Mouse (Mus musculus) G1E (cell line): ENCODE results near the gene Foxn3. TPM values are rescaled to one million over a fixed set of nuclear protein-coding genes. Genes with fewer than 3 reads are reported as not detected.

Experiments
- ATAC-seq: 2 replicates; pipeline ENCODE4 v1.8.0; 2016; ENCODE audit warnings: mild to moderate bottlenecking; ENCODE audit not compliant: insufficient number of reproducible peaks, poor library complexity, low FRiP score, severe bottlenecking; ENCODE audit errors: extremely low read depth
- DNase-seq: peaks from one replicate; pipeline ENCODE4 v3.0.0; 2012; ENCODE audit warnings: low spot score
- H3K27me3 ChIP-seq: 2 replicates; pipeline ENCODE4 v1.6.1; 2012; ENCODE audit warnings: mild to moderate bottlenecking, low read length, inconsistent platforms; ENCODE audit not compliant: insufficient read depth
- H3K36me3 ChIP-seq: replicated peaks from 2 replicates; pipeline ENCODE3; 2012; ENCODE audit warnings: mild to moderate bottlenecking, inconsistent platforms
- H3K4me1 ChIP-seq: 2 replicates; pipeline ENCODE4 v1.6.1; 2012; ENCODE audit warnings: low read depth, low read length, inconsistent platforms, mixed read lengths; ENCODE audit not compliant: insufficient read depth
- H3K4me3 ChIP-seq: 2 replicates; pipeline ENCODE4 v1.5.1; 2012; ENCODE audit warnings: low read depth, mild to moderate bottlenecking, inconsistent platforms, low read length, moderate library complexity, mixed read lengths
- H3K9me3 ChIP-seq: replicated peaks from 2 replicates; pipeline ENCODE4 v1.6.1; 2012; ENCODE audit warnings: inconsistent platforms
- CTCF ChIP-seq: IDR thresholded peaks from 2 replicates; pipeline ENCODE4 v1.5.1; 2012; ENCODE audit warnings: low read depth, low read length, inconsistent platforms, mixed read lengths
- GATA1 ChIP-seq: IDR thresholded peaks from 2 replicates; pipeline ENCODE4 v1.6.1; 2012; ENCODE audit warnings: borderline replicate concordance, low read length, inconsistent platforms, mixed read lengths
- GATA2 ChIP-seq: IDR thresholded peaks from 2 replicates; pipeline ENCODE4 v1.6.1; 2012; ENCODE audit warnings: low read depth, low read length, inconsistent platforms, borderline replicate concordance
- POLR2AphosphoS5 ChIP-seq: IDR thresholded peaks from 2 replicates; pipeline ENCODE4 v1.6.1; 2012; ENCODE audit warnings: low read depth, low read length, inconsistent platforms; ENCODE audit not compliant: insufficient replicate concordance
- TAL1 ChIP-seq: conservative IDR thresholded peaks from 2 replicates; pipeline ENCODE4 v1.6.1; 2012; ENCODE audit warnings: low read depth, low read length, inconsistent platforms, mixed read lengths
- polyA plus RNA-seq: library from polyadenylated mRNA; stranded (reverse); fragments of >175 nt; gene quantifications from 2 replicates; pipeline ENCODE4 v1.2.3, GENCODE M21; 2012
- total RNA-seq, 2 experiments: library from RNA; stranded (forward) in 1 of 2; stranded (reverse) in 1 of 2; fragments of 200-1000 nt in 1 of 2; fragments of >200 nt in 1 of 2; fragmentation: Nextera tagmentation in 1 of 2; gene quantifications; 2 replicates each; pipeline ENCODE4 v1.2.3; 2014 to 2017

The Foxn3 gene
- total and polyA plus RNA-seq, 3 experiments: 15.1 to 111 (median 20.1) TPM

DNA sequence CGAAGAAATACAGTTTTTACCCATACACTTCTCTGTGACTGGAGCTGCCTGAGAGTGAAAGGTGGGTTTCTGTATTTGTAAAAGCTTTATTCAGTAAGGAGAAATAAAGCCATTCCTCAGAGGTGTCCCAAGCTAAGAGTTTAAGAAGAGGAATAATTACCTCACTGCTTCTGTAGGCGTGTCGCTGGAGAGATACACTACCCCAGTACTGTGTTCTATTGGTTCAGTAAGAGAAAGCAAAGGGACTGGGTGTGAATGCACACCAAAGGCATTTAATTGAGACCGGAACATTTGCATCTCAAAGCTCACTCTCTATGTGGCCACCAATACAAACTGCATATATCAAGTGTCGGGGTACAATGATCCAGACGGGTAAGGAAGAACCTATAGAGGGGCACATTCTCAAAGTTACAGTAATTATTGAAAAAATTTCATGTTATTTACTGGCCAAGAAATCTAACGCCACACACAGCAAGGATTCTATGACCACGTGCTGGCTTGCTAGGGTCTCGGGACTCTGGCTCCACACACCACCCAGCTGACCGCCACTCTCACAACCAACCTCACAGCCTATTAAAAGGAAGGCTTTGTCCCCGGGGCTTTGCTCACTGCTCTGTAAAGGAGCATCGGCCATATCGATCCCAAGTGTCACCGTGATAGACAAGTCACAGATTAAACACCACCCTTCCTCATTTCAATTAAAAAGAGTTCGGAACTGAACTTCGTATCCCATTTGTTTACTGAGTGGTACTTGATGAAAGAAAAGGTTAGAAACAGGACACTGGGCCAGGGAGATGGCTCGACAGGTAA is 333.2 kb downstream of the Foxn3 start:
- Histone ChIP-seq H3K9me3 (peaks cover 9% of the 10 kb centered on the region), H3K27me3 (no peaks in the 10 kb centered on the region), H3K4me1 (peaks cover 3% of the 10 kb centered on the region; the same call in 1 of the 2 replicates), H3K36me3 (peaks cover 2% of the 10 kb centered on the region), H3K4me3 (no peak overlapping the region)
- TF ChIP-seq GATA1: no peak
- TF ChIP-seq GATA2: no peak
- no peak for TF ChIP-seq POLR2AphosphoS5
- no peak for TF ChIP-seq TAL1
- TF ChIP-seq CTCF: no peak
- no peak for ATAC-seq
- no peak for DNase-seq

DNA sequence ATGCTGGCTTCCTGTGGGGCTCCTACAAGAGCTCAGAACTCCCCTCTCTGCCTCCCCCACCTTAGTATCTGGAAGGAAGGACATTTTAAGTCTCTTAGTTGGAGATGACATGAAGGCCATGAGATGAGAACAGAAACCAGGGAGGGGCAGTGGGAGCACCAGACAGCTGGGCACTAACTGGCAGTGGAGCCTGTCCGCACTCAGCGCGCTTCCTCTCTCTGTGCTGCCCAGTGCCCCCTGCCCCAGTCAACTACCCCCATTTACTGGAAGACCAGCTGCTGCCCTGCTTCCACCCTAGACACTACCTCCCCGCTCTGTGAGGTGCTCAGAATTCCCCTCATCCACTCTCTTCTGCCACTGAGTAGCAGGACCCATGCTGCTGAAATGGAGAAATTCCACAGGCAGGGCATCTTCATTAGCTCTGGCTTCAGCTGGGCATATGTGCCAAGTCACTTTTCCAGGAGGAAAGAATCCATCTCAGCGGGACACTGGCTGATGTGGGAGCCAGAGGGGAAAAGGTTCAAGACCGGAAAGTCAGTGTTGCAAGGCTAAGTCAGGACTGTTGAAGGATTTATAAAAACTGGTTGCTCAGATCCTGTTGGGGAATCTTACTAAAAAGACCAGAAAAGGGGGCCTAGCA is 335.9 kb downstream of the Foxn3 start:
- DNase-seq (no peak), ATAC-seq (no peak)
- H3K36me3 ChIP-seq: peaks cover 2% of the 10 kb centered on the region
- peaks cover 18% of the 10 kb centered on the region for H3K9me3 ChIP-seq
- no peaks in the 10 kb centered on the region for H3K4me1 ChIP-seq
- no peak overlapping the region for H3K4me3 ChIP-seq
- no peaks in the 10 kb centered on the region for H3K27me3 ChIP-seq
- TF ChIP-seq GATA1 (no peak), CTCF (no peak), GATA2 (no peak), POLR2AphosphoS5 (no peak), TAL1 (no peak)

GRCm38 (mm10) chr12:99224863-99225603 is 338.3 kb downstream of the Foxn3 start:
- no peak overlapping the region for H3K4me3 ChIP-seq
- ATAC-seq (no peak), DNase-seq (no peak)
- no peak for TF ChIP-seq GATA1
- no peak for TF ChIP-seq TAL1
- TF ChIP-seq GATA2: no peak
- TF ChIP-seq CTCF: no peak
- TF ChIP-seq POLR2AphosphoS5: no peak
- H3K9me3 ChIP-seq: peaks cover 17% of the 10 kb centered on the region
- H3K36me3 ChIP-seq: peaks cover 2% of the 10 kb centered on the region
- H3K27me3 ChIP-seq: no peaks in the 10 kb centered on the region
- no peaks in the 10 kb centered on the region for H3K4me1 ChIP-seq

GRCm38 (mm10) chr12:99221087-99221846 is 342.1 kb downstream of the Foxn3 start:
- Histone ChIP-seq H3K27me3 (no peaks in the 10 kb centered on the region), H3K4me1 (0 out of 2 replicates have a peak, but pooled peaks cover 2% of the 10 kb centered on the region), H3K4me3 (no peak overlapping the region), H3K36me3 (peaks cover 14% of the 10 kb centered on the region), H3K9me3 (peaks cover 30% of the 10 kb centered on the region)
- DNase-seq: no peak
- no peak for ATAC-seq
- TF ChIP-seq GATA1 (no peak), CTCF (no peak), GATA2 (no peak), POLR2AphosphoS5 (no peak), TAL1 (no peak)

GRCm38 (mm10) chr12:99220333-99220732 is 343.0 kb downstream of the Foxn3 start:
- no peak for TF ChIP-seq TAL1
- no peak for TF ChIP-seq GATA1
- TF ChIP-seq CTCF: no peak
- TF ChIP-seq GATA2: no peak
- no peak for TF ChIP-seq POLR2AphosphoS5
- Histone ChIP-seq H3K36me3 (peaks cover 16% of the 10 kb centered on the region), H3K27me3 (no peaks in the 10 kb centered on the region), H3K9me3 (peaks cover 31% of the 10 kb centered on the region), H3K4me3 (no peak overlapping the region), H3K4me1 (0 out of 2 replicates have a peak, but pooled peaks cover 2% of the 10 kb centered on the region)
- ATAC-seq: no peak
- DNase-seq: no peak
